Mouse (Mus musculus): ENCODE results near the gene Smap1.
"Not testable (repeated sequence)": the region's sequence is repeated elsewhere in the genome, so short reads cannot be mapped to it uniquely, and the experiment has no call there.

Smap1 gene

GRCm38 (mm10) chr1:23921711-23922529 lies at the start of gene Smap1:
TSS of gene Smap1 (minus strand) at chr1:23922317.
- peak; percentile 78 to 91 for DNase-seq

GRCm38 (mm10) chr1:23971159-23971558 lies 49.0 kb upstream of the Smap1 start:
- not testable (repeated sequence) for DNase-seq

- no peak for DNase-seq
Measured at GRCm38 (mm10) chr1:23968027-23968725, 46.1 kb upstream of the Smap1 start.

GRCm38 (mm10) chr1:23966226-23966625 lies 44.1 kb upstream of the Smap1 start:
- no peak for DNase-seq

- no peak for DNase-seq
Measured at GRCm38 (mm10) chr1:23959415-23959732, 37.3 kb upstream of the Smap1 start.

- DNase-seq: peak in 1 of 2 experiments; percentile 7
Measured at GRCm38 (mm10) chr1:23958668-23959414, 36.7 kb upstream of the Smap1 start.

GRCm38 (mm10) chr1:23958101-23958500 lies 36.0 kb upstream of the Smap1 start:
- peak in 1 of 2 experiments; percentile 24 for DNase-seq

GRCm38 (mm10) chr1:23955539-23955938 lies 33.4 kb upstream of the Smap1 start:
- no peak for DNase-seq

GRCm38 (mm10) chr1:23953921-23954320 lies 31.8 kb upstream of the Smap1 start:
- DNase-seq: peak; percentile 75 to 83

GRCm38 (mm10) chr1:23948778-23949699 lies 26.9 kb upstream of the Smap1 start:
- no peak for DNase-seq

GRCm38 (mm10) chr1:23948290-23948689 lies 26.2 kb upstream of the Smap1 start:
- no peak for DNase-seq

GRCm38 (mm10) chr1:23944076-23944475 lies 22.0 kb upstream of the Smap1 start:
- peak; percentile 30 to 52 for DNase-seq

GRCm38 (mm10) chr1:23943146-23943940 lies 21.2 kb upstream of the Smap1 start:
- peak; percentile 26 to 66 for DNase-seq

- DNase-seq: no peak
Measured at GRCm38 (mm10) chr1:23935408-23935762, 13.3 kb upstream of the Smap1 start.

GRCm38 (mm10) chr1:23934669-23935407 lies 12.7 kb upstream of the Smap1 start:
- DNase-seq: no peak

- DNase-seq: no peak
Measured at GRCm38 (mm10) chr1:23929410-23929809, 7.3 kb upstream of the Smap1 start.

- no peak for DNase-seq
Measured at GRCm38 (mm10) chr1:23928371-23928770, 6.3 kb upstream of the Smap1 start.

- DNase-seq: no peak
Measured at GRCm38 (mm10) chr1:23923779-23924708, 1.9 kb upstream of the Smap1 start.

GRCm38 (mm10) chr1:23922530-23922884 lies 390 bp upstream of the Smap1 start:
- no peak for DNase-seq

- peak; percentile 14 to 53 for DNase-seq
Measured at GRCm38 (mm10) chr1:23920275-23920674, 1.8 kb downstream of the Smap1 start.

All from kidney, postnatal 36 days (tissue).